Mouse (Mus musculus): ENCODE results near the gene Aqp9. TPM values are rescaled to one million over a fixed set of nuclear protein-coding genes. Genes with fewer than 3 reads are reported as not detected.

Gene Aqp9
- polyA plus RNA-seq, 1 experiment from 2014 or later, result 0.37 TPM

DNA sequence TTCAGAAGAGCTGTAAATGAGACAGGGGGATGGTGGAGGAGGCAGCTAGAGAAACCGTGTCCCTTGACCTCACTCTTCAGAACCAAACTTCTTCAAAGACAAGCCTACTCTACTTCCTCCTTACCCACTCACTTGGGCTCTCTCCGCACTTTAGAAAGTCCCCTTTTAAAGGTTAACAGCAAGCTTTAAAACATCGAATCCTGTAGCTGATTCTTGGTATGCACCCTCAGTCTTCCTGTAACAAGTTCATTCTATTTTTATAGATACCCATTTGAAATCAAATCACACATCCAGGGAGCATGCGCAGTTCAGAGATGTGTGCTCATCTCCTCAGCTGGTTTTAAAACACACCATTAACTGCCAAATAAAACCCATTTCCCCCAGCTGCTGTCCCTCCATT lies 33.8 kb upstream of the Aqp9 start:
- 82% methylated on average over 4 of the region's 4 CpGs for WGBS
- no peak for DNase-seq (ENCODE audit: low spot score)
- no peak for ATAC-seq
- no peak overlapping the region for H3K9ac ChIP-seq (ENCODE audit: low read length)
- H3K27ac ChIP-seq (ENCODE audit: low read depth, low read length), result no peak overlapping the region
- no peaks in the 10 kb centered on the region for H3K27me3 ChIP-seq (replicated peaks; ENCODE audit: control insufficient read depth, insufficient read depth, low read length)
- H3K4me3 ChIP-seq (ENCODE audit: low read depth, low read length), result no peak overlapping the region
- no peaks in the 10 kb centered on the region for H3K4me1 ChIP-seq (ENCODE audit: control insufficient read depth, insufficient read depth, low read length)
- no peak overlapping the region for H3K4me2 ChIP-seq (ENCODE audit: low read length)
- H3K36me3 ChIP-seq (ENCODE audit: control insufficient read depth, insufficient read depth, low read length), result no peaks in the 10 kb centered on the region
- no peaks in the 10 kb centered on the region for H3K9me3 ChIP-seq (replicated peaks; ENCODE audit: control insufficient read depth, low read length)

DNA sequence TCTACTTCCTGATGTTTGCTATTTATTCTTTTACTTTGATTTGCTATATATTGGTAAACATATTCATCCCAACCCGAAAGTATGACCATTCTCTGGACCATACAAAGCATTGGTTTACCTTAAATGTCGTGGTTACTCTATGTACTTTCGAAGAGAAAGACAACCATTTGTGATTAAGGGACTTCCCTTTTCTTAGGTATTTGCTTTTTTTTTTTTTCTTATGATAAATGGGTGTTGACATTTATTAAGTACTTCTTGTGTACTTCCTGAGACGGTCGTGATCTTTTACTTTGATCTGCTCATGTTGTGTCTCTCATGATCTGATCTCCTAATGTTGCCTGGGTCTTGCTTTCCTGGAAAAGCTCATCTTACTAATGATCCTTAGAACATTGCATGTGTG lies 30.3 kb upstream of the Aqp9 start:
- no peak for ATAC-seq
- Histone ChIP-seq H3K27me3 (replicated peaks; ENCODE audit: control insufficient read depth, insufficient read depth, low read length) (no peaks in the 10 kb centered on the region), H3K4me1 (ENCODE audit: control insufficient read depth, insufficient read depth, low read length) (no peaks in the 10 kb centered on the region), H3K4me3 (ENCODE audit: low read depth, low read length) (no peak overlapping the region), H3K36me3 (ENCODE audit: control insufficient read depth, insufficient read depth, low read length) (no peaks in the 10 kb centered on the region), H3K9me3 (replicated peaks; ENCODE audit: control insufficient read depth, low read length) (no peaks in the 10 kb centered on the region), H3K4me2 (ENCODE audit: low read length) (no peak overlapping the region), H3K9ac (ENCODE audit: low read length) (no peak overlapping the region), H3K27ac (ENCODE audit: low read depth, low read length) (no peak overlapping the region)
- no peak for DNase-seq (ENCODE audit: low spot score)
- 87% methylated on average over 5 of the region's 5 CpGs for WGBS

DNA sequence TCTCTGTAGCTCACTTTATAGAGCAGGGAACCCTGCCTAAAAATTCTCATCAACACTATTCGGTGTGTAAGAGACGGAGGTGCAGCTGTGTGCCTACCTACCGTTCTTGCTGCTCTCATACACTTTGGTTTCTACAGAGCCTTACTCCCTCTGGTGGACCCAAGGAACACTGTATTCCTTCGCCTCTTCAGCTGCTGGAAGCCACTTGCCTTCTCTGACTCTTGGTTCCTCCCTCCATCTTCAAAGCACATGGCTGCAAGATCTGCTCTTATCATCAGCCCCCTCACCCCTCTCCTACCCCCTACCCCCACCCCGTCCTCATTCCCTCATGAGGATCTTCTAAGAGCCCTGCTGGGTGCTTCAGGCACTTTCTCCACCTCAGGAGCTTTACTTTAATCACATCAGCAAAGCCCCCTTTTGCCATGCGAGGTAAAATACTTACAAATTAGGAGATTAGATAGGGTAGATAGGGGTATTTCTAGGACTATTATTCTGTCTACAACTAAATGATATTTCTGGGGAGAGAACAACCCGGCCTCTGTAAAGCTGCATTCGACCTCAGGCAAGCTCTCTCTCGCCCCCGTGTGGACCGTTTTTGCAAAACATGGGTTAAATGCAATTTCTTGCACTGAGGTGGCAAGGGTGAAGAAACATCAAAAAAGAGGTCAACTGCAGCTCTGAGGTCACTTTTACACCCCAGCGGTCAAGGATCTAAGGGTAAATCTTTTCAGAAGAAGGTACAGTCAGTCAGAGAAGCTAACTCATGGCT lies 20.3 kb upstream of the Aqp9 start:
- no peaks in the 10 kb centered on the region for H3K36me3 ChIP-seq (ENCODE audit: control insufficient read depth, insufficient read depth, low read length)
- ATAC-seq (peak; percentile 78), DNase-seq (ENCODE audit: low spot score) (peak; percentile 80)
- H3K4me2 ChIP-seq (ENCODE audit: low read length), result peak overlapping the region; percentile 32; the same call in 1 of the 2 replicates
- no peak overlapping the region for H3K9ac ChIP-seq (ENCODE audit: low read length)
- H3K27ac ChIP-seq (ENCODE audit: low read depth, low read length), result no peak overlapping the region
- no peak overlapping the region for H3K4me3 ChIP-seq (ENCODE audit: low read depth, low read length)
- H3K9me3 ChIP-seq (replicated peaks; ENCODE audit: control insufficient read depth, low read length), result no peaks in the 10 kb centered on the region
- 11% methylated on average over 12 of the region's 12 CpGs for WGBS
- no peaks in the 10 kb centered on the region for H3K4me1 ChIP-seq (ENCODE audit: control insufficient read depth, insufficient read depth, low read length)
- H3K27me3 ChIP-seq (replicated peaks; ENCODE audit: control insufficient read depth, insufficient read depth, low read length), result no peaks in the 10 kb centered on the region

DNA sequence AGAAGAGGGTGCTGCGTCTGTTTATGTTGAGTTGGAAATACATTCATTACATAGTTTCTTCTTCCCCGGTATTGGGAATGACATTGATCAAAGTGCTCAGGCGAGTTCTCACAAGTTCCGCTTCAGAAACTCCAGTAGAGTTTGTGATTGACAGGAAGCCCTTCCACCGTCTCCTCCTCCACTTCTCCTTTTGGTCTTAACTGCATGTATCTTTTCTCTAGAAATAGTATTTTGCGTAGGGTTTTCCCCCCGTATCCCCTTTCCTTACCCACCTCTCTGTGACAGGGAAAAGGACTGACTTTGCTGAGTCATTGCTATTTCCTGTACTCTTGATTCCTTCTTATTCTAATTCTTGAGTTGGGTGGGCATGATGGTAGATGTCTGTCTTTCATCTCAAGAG lies 18.9 kb upstream of the Aqp9 start:
- Histone ChIP-seq H3K27ac (ENCODE audit: low read depth, low read length) (no peak overlapping the region), H3K36me3 (ENCODE audit: control insufficient read depth, insufficient read depth, low read length) (no peaks in the 10 kb centered on the region), H3K4me2 (ENCODE audit: low read length) (no peak overlapping the region), H3K4me3 (ENCODE audit: low read depth, low read length) (no peak overlapping the region), H3K4me1 (ENCODE audit: control insufficient read depth, insufficient read depth, low read length) (no peaks in the 10 kb centered on the region), H3K27me3 (replicated peaks; ENCODE audit: control insufficient read depth, insufficient read depth, low read length) (no peaks in the 10 kb centered on the region), H3K9me3 (replicated peaks; ENCODE audit: control insufficient read depth, low read length) (no peaks in the 10 kb centered on the region), H3K9ac (ENCODE audit: low read length) (no peak overlapping the region)
- ATAC-seq (no peak), DNase-seq (ENCODE audit: low spot score) (no peak)
- 95% methylated on average over 7 of the region's 7 CpGs for WGBS

DNA sequence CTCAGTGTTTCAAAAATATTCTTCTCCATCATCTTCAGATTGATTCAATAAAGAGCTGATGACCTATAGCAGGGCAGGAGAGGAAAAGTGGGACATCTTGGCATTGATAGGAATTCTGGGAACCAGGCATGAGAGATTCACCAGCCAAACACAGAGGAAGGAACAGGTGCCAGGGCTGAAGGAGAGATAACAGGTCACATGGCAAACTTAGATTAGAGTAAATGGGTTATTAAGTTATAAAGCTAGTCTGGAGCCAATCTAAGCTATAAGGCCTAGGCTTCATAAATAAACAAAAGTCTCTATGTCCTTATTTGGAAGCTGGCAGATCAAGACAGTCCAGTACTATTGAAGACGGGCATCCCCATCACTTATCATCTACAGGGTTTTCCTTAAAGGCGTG lies 17.3 kb upstream of the Aqp9 start:
- WGBS, result 92% methylated on average over 2 of the region's 2 CpGs
- Histone ChIP-seq H3K4me1 (ENCODE audit: control insufficient read depth, insufficient read depth, low read length) (no peaks in the 10 kb centered on the region), H3K27me3 (replicated peaks; ENCODE audit: control insufficient read depth, insufficient read depth, low read length) (no peaks in the 10 kb centered on the region), H3K27ac (ENCODE audit: low read depth, low read length) (no peak overlapping the region), H3K36me3 (ENCODE audit: control insufficient read depth, insufficient read depth, low read length) (no peaks in the 10 kb centered on the region), H3K9me3 (replicated peaks; ENCODE audit: control insufficient read depth, low read length) (no peaks in the 10 kb centered on the region), H3K4me3 (ENCODE audit: low read depth, low read length) (no peak overlapping the region), H3K9ac (ENCODE audit: low read length) (no peak overlapping the region), H3K4me2 (ENCODE audit: low read length) (no peak overlapping the region)
- DNase-seq (ENCODE audit: low spot score) (no peak), ATAC-seq (no peak)

DNA sequence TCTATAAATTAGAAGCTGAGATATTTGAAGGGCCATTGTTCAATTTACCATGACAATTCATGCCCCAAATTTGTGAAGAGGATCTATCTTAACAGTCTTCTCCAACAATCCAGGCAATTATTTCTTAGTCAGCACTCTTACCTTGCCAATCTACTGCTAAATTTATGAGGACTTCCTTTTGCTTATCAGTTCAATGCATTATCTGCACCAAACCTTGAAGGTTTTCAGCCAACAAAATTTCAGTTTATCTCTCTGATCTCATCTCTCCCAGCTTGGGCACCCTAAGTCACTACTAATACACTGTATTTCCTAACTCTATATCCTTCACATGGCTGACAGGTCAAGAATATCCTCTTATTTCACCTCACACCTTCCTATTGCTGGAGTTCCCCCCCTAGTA lies 16.8 kb upstream of the Aqp9 start:
- Histone ChIP-seq H3K4me2 (ENCODE audit: low read length) (no peak overlapping the region), H3K4me1 (ENCODE audit: control insufficient read depth, insufficient read depth, low read length) (no peaks in the 10 kb centered on the region), H3K9ac (ENCODE audit: low read length) (no peak overlapping the region), H3K9me3 (replicated peaks; ENCODE audit: control insufficient read depth, low read length) (no peaks in the 10 kb centered on the region), H3K4me3 (ENCODE audit: low read depth, low read length) (no peak overlapping the region), H3K27ac (ENCODE audit: low read depth, low read length) (no peak overlapping the region), H3K27me3 (replicated peaks; ENCODE audit: control insufficient read depth, insufficient read depth, low read length) (no peaks in the 10 kb centered on the region), H3K36me3 (ENCODE audit: control insufficient read depth, insufficient read depth, low read length) (no peaks in the 10 kb centered on the region)
- ATAC-seq (no peak), DNase-seq (ENCODE audit: low spot score) (no peak)

DNA sequence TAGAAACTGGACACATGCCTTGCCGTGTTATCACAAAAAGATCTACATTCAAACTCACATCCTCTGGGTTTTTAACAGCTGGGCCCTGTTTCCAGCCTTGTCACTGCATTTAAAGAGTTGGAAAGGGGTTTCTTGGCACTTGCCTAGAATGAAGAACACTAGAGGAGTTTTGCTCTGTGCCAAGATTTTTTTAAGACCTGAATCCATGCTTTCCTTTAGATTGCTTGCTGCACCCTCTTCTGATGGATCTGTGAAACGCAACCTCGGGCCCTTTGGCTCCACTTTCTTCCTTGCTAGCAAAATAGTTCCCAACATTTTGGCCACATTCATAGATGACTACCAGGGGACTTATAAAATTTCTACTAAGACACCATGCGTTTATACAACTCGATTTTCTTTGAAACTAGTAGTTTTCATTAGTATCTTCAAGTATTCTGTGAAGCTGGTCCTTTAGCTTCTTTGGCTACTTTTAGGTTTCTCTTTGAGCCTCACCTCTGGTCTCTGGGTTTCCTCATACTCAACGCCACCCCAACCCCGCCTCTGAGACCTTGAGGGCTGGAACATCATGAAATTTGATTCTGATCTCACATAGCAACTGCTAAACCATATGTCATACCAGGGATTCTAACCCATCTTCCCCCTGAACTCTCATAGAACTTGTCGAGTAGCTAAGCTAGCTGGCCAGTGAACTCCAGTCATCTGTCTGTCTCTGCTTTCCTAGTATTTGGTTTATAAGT lies 11.7 kb upstream of the Aqp9 start:
- no peaks in the 10 kb centered on the region for H3K4me1 ChIP-seq (ENCODE audit: control insufficient read depth, insufficient read depth, low read length)
- DNase-seq (ENCODE audit: low spot score) (peak; percentile 59), ATAC-seq (no peak)
- H3K36me3 ChIP-seq (ENCODE audit: control insufficient read depth, insufficient read depth, low read length), result no peaks in the 10 kb centered on the region
- no peak overlapping the region for H3K9ac ChIP-seq (ENCODE audit: low read length)
- H3K9me3 ChIP-seq (replicated peaks; ENCODE audit: control insufficient read depth, low read length), result no peaks in the 10 kb centered on the region
- 76% methylated on average over 8 of the region's 8 CpGs for WGBS
- no peak overlapping the region for H3K27ac ChIP-seq (ENCODE audit: low read depth, low read length)
- no peak overlapping the region for H3K4me2 ChIP-seq (ENCODE audit: low read length)
- H3K4me3 ChIP-seq (ENCODE audit: low read depth, low read length), result no peak overlapping the region
- H3K27me3 ChIP-seq (replicated peaks; ENCODE audit: control insufficient read depth, insufficient read depth, low read length), result no peaks in the 10 kb centered on the region

DNA sequence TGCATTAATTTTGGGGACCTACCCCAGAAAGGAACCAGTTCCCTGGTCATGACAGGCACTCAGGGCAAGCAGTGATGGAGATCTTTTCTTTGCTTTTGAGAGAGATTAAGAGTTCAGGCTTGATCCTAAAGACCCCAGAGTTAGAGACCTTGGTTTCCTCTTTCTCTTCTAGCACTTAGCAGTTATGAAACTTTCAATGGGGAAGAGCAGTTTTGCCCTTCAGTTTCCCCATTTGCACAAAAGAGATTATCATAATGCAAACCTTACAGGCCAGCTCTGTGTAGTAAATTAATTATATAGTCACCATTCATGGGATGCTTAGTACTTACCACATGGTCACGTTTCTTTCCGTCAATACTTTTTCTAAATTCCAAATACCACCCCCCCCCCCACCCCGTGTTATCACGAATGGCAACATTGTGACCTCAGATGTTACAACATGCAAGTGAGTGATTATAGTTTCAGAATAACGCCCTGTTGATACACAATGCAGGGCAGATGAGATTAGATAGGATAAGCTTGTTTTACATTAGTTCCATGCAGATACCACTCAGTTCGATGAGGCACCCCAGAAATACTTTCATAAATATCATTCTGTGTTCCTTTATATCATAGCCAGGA lies 10.9 kb upstream of the Aqp9 start:
- Histone ChIP-seq H3K9me3 (replicated peaks; ENCODE audit: control insufficient read depth, low read length) (no peaks in the 10 kb centered on the region), H3K9ac (ENCODE audit: low read length) (no peak overlapping the region), H3K4me1 (ENCODE audit: control insufficient read depth, insufficient read depth, low read length) (no peaks in the 10 kb centered on the region), H3K4me3 (ENCODE audit: low read depth, low read length) (no peak overlapping the region), H3K4me2 (ENCODE audit: low read length) (no peak overlapping the region), H3K27ac (ENCODE audit: low read depth, low read length) (no peak overlapping the region), H3K27me3 (replicated peaks; ENCODE audit: control insufficient read depth, insufficient read depth, low read length) (no peaks in the 10 kb centered on the region), H3K36me3 (ENCODE audit: control insufficient read depth, insufficient read depth, low read length) (no peaks in the 10 kb centered on the region)
- DNase-seq (ENCODE audit: low spot score) (no peak), ATAC-seq (no peak)
- 91% methylated on average over 6 of the region's 6 CpGs for WGBS

DNA sequence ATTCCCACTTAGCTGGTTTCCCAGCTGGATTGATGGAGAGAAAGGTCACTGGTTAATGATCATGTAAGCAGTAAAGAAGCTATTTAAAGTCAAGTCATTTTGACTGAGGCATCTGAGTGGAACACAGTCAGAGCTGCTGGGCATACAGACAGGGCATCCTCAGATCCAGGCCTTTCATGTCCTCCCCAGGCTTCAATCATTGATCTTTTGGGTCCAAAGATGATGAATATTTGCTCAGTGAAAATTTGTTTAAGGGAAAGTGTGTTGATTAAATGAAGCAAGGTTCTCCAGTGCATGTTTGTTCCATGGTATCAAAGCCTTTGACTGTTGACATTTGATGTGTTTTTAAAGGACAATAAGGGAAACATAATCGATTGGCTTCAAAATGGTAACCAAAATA lies 7.2 kb upstream of the Aqp9 start:
- Histone ChIP-seq H3K36me3 (ENCODE audit: control insufficient read depth, insufficient read depth, low read length) (no peaks in the 10 kb centered on the region), H3K4me3 (ENCODE audit: low read depth, low read length) (no peak overlapping the region), H3K9ac (ENCODE audit: low read length) (no peak overlapping the region), H3K4me1 (ENCODE audit: control insufficient read depth, insufficient read depth, low read length) (no peaks in the 10 kb centered on the region), H3K9me3 (replicated peaks; ENCODE audit: control insufficient read depth, low read length) (no peaks in the 10 kb centered on the region), H3K4me2 (ENCODE audit: low read length) (no peak overlapping the region), H3K27ac (ENCODE audit: low read depth, low read length) (no peak overlapping the region), H3K27me3 (replicated peaks; ENCODE audit: control insufficient read depth, insufficient read depth, low read length) (no peaks in the 10 kb centered on the region)
- 89% methylated on average over 1 of the region's 1 CpGs for WGBS
- ATAC-seq, result no peak
- no peak for DNase-seq (ENCODE audit: low spot score)
